Mouse (Mus musculus): ENCODE measurements around the gene Smtn. TPM values are rescaled to one million over a fixed set of nuclear protein-coding genes. Genes with fewer than 3 reads are reported as not detected.

Smtn gene
- polyA plus RNA-seq, 1 experiment from 2014 or later, result 43.8 TPM

GRCm38 (mm10) chr11:3520919-3521318, 19.5 kb downstream of the Smtn start:
- no peak for DNase-seq (ENCODE audit: low spot score)
- Histone ChIP-seq H3K36me3 (ENCODE audit: control insufficient read depth, insufficient read depth, low read length) (no peaks in the 10 kb centered on the region; the same call in 1 of the 2 replicates), H3K9ac (ENCODE audit: low read length) (no peak overlapping the region), H3K4me2 (ENCODE audit: low read depth, low read length, severe bottlenecking) (no peak overlapping the region), H3K27ac (ENCODE audit: low read depth, low read length) (no peak overlapping the region), H3K27me3 (ENCODE audit: control insufficient read depth, insufficient read depth, low read length) (peaks cover 10% of the 10 kb centered on the region), H3K9me3 (ENCODE audit: control insufficient read depth, low read length) (no peaks in the 10 kb centered on the region), H3K4me3 (ENCODE audit: low read depth, low read length) (no peak overlapping the region), H3K4me1 (replicated peaks; ENCODE audit: control insufficient read depth, insufficient read depth, low read length) (0 out of 2 replicates have a peak, but pooled peaks cover 6% of the 10 kb centered on the region)
- 78% methylated on average over 14 of the region's 14 CpGs for WGBS
- no peak for ATAC-seq (replicated peaks; ENCODE audit: low FRiP score)

DNA sequence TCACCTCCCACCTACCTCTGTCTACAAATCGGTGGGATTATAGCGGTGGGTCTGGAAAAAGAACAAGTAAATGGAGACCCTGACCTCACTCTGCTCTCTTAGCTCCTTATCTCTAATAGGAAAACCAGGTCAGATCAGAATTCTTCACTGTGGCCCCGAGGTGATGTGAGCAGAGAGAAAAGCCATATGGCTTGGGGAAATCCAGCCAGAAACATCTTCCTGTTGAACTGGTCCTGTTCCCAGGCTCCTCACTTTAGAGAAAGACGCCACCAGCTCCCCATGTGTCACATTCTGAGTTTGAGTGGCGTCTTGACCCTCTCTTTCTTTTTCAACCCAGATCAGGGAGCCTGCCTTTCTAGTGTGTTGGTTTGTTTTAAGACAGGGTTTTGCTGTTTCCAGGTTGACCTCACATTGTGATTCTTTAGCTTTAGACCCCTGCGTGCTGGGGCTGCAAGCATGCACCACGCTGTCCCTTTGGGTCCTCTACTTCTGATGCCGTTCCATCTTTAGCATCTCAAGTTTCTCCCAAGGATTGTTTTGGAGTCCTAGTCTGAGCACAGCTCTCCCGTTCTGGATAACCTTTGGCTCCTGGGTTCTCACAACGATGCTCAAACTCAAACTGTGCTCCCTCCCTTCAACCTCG, 20.5 kb downstream of the Smtn start:
- Histone ChIP-seq H3K27ac (ENCODE audit: low read depth, low read length) (no peak overlapping the region), H3K9me3 (ENCODE audit: control insufficient read depth, low read length) (no peaks in the 10 kb centered on the region), H3K4me1 (replicated peaks; ENCODE audit: control insufficient read depth, insufficient read depth, low read length) (0 out of 2 replicates have a peak, but pooled peaks cover 6% of the 10 kb centered on the region), H3K4me3 (ENCODE audit: low read depth, low read length) (no peak overlapping the region), H3K9ac (ENCODE audit: low read length) (no peak overlapping the region), H3K27me3 (ENCODE audit: control insufficient read depth, insufficient read depth, low read length) (peaks cover 14% of the 10 kb centered on the region), H3K4me2 (ENCODE audit: low read depth, low read length, severe bottlenecking) (no peak overlapping the region), H3K36me3 (ENCODE audit: control insufficient read depth, insufficient read depth, low read length) (no peaks in the 10 kb centered on the region; the same call in 1 of the 2 replicates)
- 83% methylated on average over 11 of the region's 11 CpGs for WGBS
- DNase-seq (ENCODE audit: low spot score) (no peak), ATAC-seq (replicated peaks; ENCODE audit: low FRiP score) (no peak)

- WGBS, result 81% methylated on average over 4 of the region's 4 CpGs
- Histone ChIP-seq H3K9ac (ENCODE audit: low read length) (no peak overlapping the region), H3K4me1 (replicated peaks; ENCODE audit: control insufficient read depth, insufficient read depth, low read length) (peaks cover 6% of the 10 kb centered on the region; the same call in 1 of the 2 replicates), H3K27ac (ENCODE audit: low read depth, low read length) (no peak overlapping the region), H3K4me3 (ENCODE audit: low read depth, low read length) (no peak overlapping the region), H3K36me3 (ENCODE audit: control insufficient read depth, insufficient read depth, low read length) (no peaks in the 10 kb centered on the region; the same call in 1 of the 2 replicates), H3K4me2 (ENCODE audit: low read depth, low read length, severe bottlenecking) (no peak overlapping the region), H3K27me3 (ENCODE audit: control insufficient read depth, insufficient read depth, low read length) (peaks cover 14% of the 10 kb centered on the region), H3K9me3 (ENCODE audit: control insufficient read depth, low read length) (no peaks in the 10 kb centered on the region)
- DNase-seq (ENCODE audit: low spot score) (no peak), ATAC-seq (replicated peaks; ENCODE audit: low FRiP score) (no peak)
Measured at GRCm38 (mm10) chr11:3519051-3519726, 21.2 kb downstream of the Smtn start.

DNA sequence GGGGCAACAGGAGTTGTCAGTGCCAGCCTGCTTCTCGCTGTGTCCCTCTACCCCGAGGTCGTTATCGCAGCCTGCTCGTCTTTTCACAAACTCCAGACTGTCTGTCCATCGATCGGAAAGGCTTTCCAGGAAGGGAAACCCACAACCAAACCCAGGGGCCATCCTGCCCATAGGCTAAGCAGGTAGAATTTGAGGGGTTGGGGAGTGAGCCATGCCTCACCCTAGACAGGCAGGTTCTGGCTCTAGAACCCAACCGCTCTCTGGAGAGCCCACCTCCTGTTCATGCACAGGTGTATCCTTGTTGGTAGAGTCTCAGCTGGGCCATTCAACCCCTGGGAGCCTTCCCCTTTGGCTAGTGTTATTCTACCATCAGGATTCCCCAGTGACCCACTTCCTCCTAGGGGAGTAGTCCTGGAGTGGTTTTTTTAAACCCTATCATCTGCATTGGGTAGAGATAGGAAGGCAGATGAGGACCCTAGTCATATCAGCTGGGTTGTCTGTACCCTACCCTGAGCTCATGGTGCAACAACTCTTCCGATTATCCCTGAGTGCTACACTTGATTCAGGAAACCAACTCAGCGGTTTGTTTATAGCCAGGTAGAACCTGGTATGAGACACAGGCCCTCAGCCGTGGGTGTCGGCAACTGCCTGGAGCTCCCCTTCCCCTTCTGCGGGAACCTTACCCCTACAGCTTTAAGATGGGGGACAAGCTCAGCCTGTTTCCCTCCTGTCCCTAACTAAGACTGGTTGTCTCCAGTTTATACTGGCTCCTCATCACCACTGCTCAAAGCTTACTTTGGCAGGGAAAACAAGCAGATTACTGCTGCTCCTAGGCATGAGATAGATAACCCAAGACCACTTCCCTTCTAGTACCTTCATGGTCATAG, 22.3 kb downstream of the Smtn start:
- Histone ChIP-seq H3K4me1 (replicated peaks; ENCODE audit: control insufficient read depth, insufficient read depth, low read length) (peaks cover 6% of the 10 kb centered on the region; the same call in 1 of the 2 replicates), H3K4me3 (ENCODE audit: low read depth, low read length) (peak overlapping the region; percentile 30; the same call in 1 of the 2 replicates), H3K9me3 (ENCODE audit: control insufficient read depth, low read length) (no peaks in the 10 kb centered on the region), H3K27me3 (ENCODE audit: control insufficient read depth, insufficient read depth, low read length) (peaks cover 14% of the 10 kb centered on the region), H3K27ac (ENCODE audit: low read depth, low read length) (no peak overlapping the region), H3K36me3 (ENCODE audit: control insufficient read depth, insufficient read depth, low read length) (no peaks in the 10 kb centered on the region), H3K9ac (ENCODE audit: low read length) (peak overlapping the region; percentile 41; the same call in 1 of the 2 replicates), H3K4me2 (ENCODE audit: low read depth, low read length, severe bottlenecking) (peak overlapping the region; percentile 76)
- DNase-seq (ENCODE audit: low spot score) (no peak), ATAC-seq (replicated peaks; ENCODE audit: low FRiP score) (no peak)
- 59% methylated on average over 13 of the region's 13 CpGs for WGBS

GRCm38 (mm10) chr11:3516859-3517845, 23.3 kb downstream of the Smtn start:
- Histone ChIP-seq H3K36me3 (ENCODE audit: control insufficient read depth, insufficient read depth, low read length) (no peaks in the 10 kb centered on the region), H3K27me3 (ENCODE audit: control insufficient read depth, insufficient read depth, low read length) (peaks cover 14% of the 10 kb centered on the region), H3K4me1 (replicated peaks; ENCODE audit: control insufficient read depth, insufficient read depth, low read length) (peaks cover 6% of the 10 kb centered on the region; the same call in 1 of the 2 replicates), H3K9me3 (ENCODE audit: control insufficient read depth, low read length) (no peaks in the 10 kb centered on the region), H3K4me3 (ENCODE audit: low read depth, low read length) (peak overlapping the region; percentile 30), H3K27ac (ENCODE audit: low read depth, low read length) (no peak overlapping the region), H3K4me2 (ENCODE audit: low read depth, low read length, severe bottlenecking) (peak overlapping the region; percentile 76), H3K9ac (ENCODE audit: low read length) (peak overlapping the region; percentile 41)
- DNase-seq (ENCODE audit: low spot score) (peak; percentile 74), ATAC-seq (replicated peaks; ENCODE audit: low FRiP score) (no peak)
- WGBS, result 2% methylated on average over 50 of the region's 50 CpGs

GRCm38 (mm10) chr11:3516121-3516520, 24.3 kb downstream of the Smtn start:
- Histone ChIP-seq H3K9ac (ENCODE audit: low read length) (no peak overlapping the region), H3K4me1 (replicated peaks; ENCODE audit: control insufficient read depth, insufficient read depth, low read length) (peaks cover 6% of the 10 kb centered on the region; the same call in 1 of the 2 replicates), H3K36me3 (ENCODE audit: control insufficient read depth, insufficient read depth, low read length) (no peaks in the 10 kb centered on the region), H3K4me2 (ENCODE audit: low read depth, low read length, severe bottlenecking) (no peak overlapping the region), H3K4me3 (ENCODE audit: low read depth, low read length) (no peak overlapping the region), H3K9me3 (ENCODE audit: control insufficient read depth, low read length) (no peaks in the 10 kb centered on the region), H3K27ac (ENCODE audit: low read depth, low read length) (no peak overlapping the region), H3K27me3 (ENCODE audit: control insufficient read depth, insufficient read depth, low read length) (peaks cover 14% of the 10 kb centered on the region)
- no peak for DNase-seq (ENCODE audit: low spot score)
- ATAC-seq (replicated peaks; ENCODE audit: low FRiP score), result no peak
- WGBS, result 78% methylated on average over 5 of the region's 5 CpGs

DNA sequence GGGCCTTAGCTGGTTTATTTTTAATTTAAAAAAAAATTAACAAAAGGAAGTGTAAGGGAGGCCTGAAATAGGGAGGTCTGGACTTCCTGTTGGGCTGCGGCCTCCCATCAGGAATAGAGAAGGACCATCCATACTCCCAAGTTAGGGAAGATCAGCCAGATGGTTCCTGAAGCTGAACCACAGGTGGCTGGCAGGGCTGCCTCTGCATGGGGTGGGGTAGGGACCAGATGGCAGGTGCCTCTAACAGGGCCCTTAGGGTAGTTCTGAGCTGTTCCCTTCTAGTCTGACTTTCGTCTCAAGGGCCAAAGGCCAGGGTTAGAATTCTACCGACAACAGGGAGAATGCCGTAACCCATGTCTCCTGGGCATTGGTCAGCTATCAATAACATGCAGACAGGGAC, 24.8 kb downstream of the Smtn start:
- WGBS, result 79% methylated on average over 4 of the region's 4 CpGs
- Histone ChIP-seq H3K9ac (ENCODE audit: low read length) (no peak overlapping the region), H3K27me3 (ENCODE audit: control insufficient read depth, insufficient read depth, low read length) (peaks cover 14% of the 10 kb centered on the region), H3K4me1 (replicated peaks; ENCODE audit: control insufficient read depth, insufficient read depth, low read length) (peaks cover 6% of the 10 kb centered on the region; the same call in 1 of the 2 replicates), H3K4me2 (ENCODE audit: low read depth, low read length, severe bottlenecking) (no peak overlapping the region), H3K36me3 (ENCODE audit: control insufficient read depth, insufficient read depth, low read length) (no peaks in the 10 kb centered on the region), H3K27ac (ENCODE audit: low read depth, low read length) (no peak overlapping the region), H3K4me3 (ENCODE audit: low read depth, low read length) (no peak overlapping the region), H3K9me3 (ENCODE audit: control insufficient read depth, low read length) (no peaks in the 10 kb centered on the region)
- DNase-seq (ENCODE audit: low spot score), result no peak
- no peak for ATAC-seq (replicated peaks; ENCODE audit: low FRiP score)
